Comparison of ENCODE assay signal across 14 mouse cellular contexts in genomic region chr8:61317535-61318136, GRCm38 (mm10).
DNase-seq lines count a peak whose midpoint lies in the region; ATAC-seq and TF ChIP-seq lines count a peak whose summit lies in the region.
"Had no signal": no experiment of that assay in that cellular context is flagged by ENCODE, and none has a peak within 500 bp of the region (broad histone marks: within the 10 kb centered on the region; RNA-seq: fewer than 3 reads in every experiment).

No protein-coding gene starts in this region.

- no peak for ATAC-seq in CD4-positive, CD25-positive, alpha-beta regulatory T cell, adult 4 months
- no peak for ATAC-seq in kidney, embryonic 15.5 days (replicated peaks; ENCODE audit: low FRiP score)
- peak; percentile 28; the same call in 1 of the 2 replicates for ATAC-seq in forebrain, postnatal 0 days
- ATAC-seq in midbrain, embryonic 13.5 days = peak; percentile 84
- ATAC-seq in intestine, embryonic 15.5 days = no peak

- no peak overlapping the region for H3K9ac ChIP-seq in kidney, embryonic 15.5 days
- H3K9ac ChIP-seq in forebrain, postnatal 0 days = no peak overlapping the region
- H3K9ac ChIP-seq in midbrain, embryonic 13.5 days (replicated peaks) = no peak overlapping the region
- H3K9ac ChIP-seq in intestine, embryonic 15.5 days = no peak overlapping the region

- H3K9me3 ChIP-seq in kidney, embryonic 15.5 days (replicated peaks) = no peaks in the 10 kb centered on the region
- H3K9me3 ChIP-seq in forebrain, postnatal 0 days (ENCODE audit: low read length) = no peaks in the 10 kb centered on the region
- H3K9me3 ChIP-seq in midbrain, embryonic 13.5 days = no peaks in the 10 kb centered on the region
- H3K9me3 ChIP-seq in intestine, embryonic 15.5 days = no peaks in the 10 kb centered on the region

- no peaks in the 10 kb centered on the region for H3K27me3 ChIP-seq in kidney, embryonic 15.5 days
- no peaks in the 10 kb centered on the region for H3K27me3 ChIP-seq in forebrain, postnatal 0 days (ENCODE audit: insufficient read depth, low read length)
- no peaks in the 10 kb centered on the region for H3K27me3 ChIP-seq in midbrain, embryonic 13.5 days
- no peaks in the 10 kb centered on the region for H3K27me3 ChIP-seq in intestine, embryonic 15.5 days (replicated peaks)

- WGBS in kidney, embryonic 15.5 days = 87% methylated on average over 6 of the region's 6 CpGs
- 51% methylated on average over 6 of the region's 6 CpGs for WGBS in forebrain, postnatal 0 days
- 52% methylated on average over 6 of the region's 6 CpGs for WGBS in midbrain, embryonic 13.5 days
- 96% methylated on average over 6 of the region's 6 CpGs for WGBS in intestine, embryonic 15.5 days

- TF ChIP-seq CTCF in forebrain, postnatal 0 days (IDR thresholded peaks at IDR 0.05; ENCODE audit: low read depth) = no peak

- H3K4me1 ChIP-seq in kidney, embryonic 15.5 days = peaks cover 35% of the 10 kb centered on the region
- H3K4me1 ChIP-seq in forebrain, postnatal 0 days (ENCODE audit: insufficient read depth) = no peaks in the 10 kb centered on the region
- H3K4me1 ChIP-seq in midbrain, embryonic 13.5 days (replicated peaks) = peaks cover 24% of the 10 kb centered on the region
- no peaks in the 10 kb centered on the region for H3K4me1 ChIP-seq in intestine, embryonic 15.5 days (replicated peaks)

- H3K27ac ChIP-seq in kidney, embryonic 15.5 days = peak overlapping the region; percentile 81
- no peak overlapping the region for H3K27ac ChIP-seq in forebrain, postnatal 0 days (ENCODE audit: low read depth, low read length)
- peak overlapping the region; percentile 76 for H3K27ac ChIP-seq in midbrain, embryonic 13.5 days
- no peak overlapping the region for H3K27ac ChIP-seq in intestine, embryonic 15.5 days
- H3K27ac ChIP-seq: left cerebral cortex, adult 2 months had no signal

- H3K4me2 ChIP-seq in kidney, embryonic 15.5 days = no peak overlapping the region
- H3K4me2 ChIP-seq in forebrain, postnatal 0 days (ENCODE audit: low read depth) = no peak overlapping the region
- H3K4me2 ChIP-seq in midbrain, embryonic 13.5 days (replicated peaks) = no peak overlapping the region
- no peak overlapping the region for H3K4me2 ChIP-seq in intestine, embryonic 15.5 days (replicated peaks)

- H3K36me3 ChIP-seq in kidney, embryonic 15.5 days = no peaks in the 10 kb centered on the region
- no peaks in the 10 kb centered on the region for H3K36me3 ChIP-seq in forebrain, postnatal 0 days (ENCODE audit: insufficient read depth)
- no peaks in the 10 kb centered on the region for H3K36me3 ChIP-seq in midbrain, embryonic 13.5 days
- no peaks in the 10 kb centered on the region for H3K36me3 ChIP-seq in intestine, embryonic 15.5 days

- H3K4me3 ChIP-seq in kidney, embryonic 15.5 days (replicated peaks) = no peak overlapping the region
- no peak overlapping the region for H3K4me3 ChIP-seq in forebrain, postnatal 0 days (ENCODE audit: low read depth, low read length)
- no peak overlapping the region for H3K4me3 ChIP-seq in midbrain, embryonic 13.5 days (replicated peaks)
- H3K4me3 ChIP-seq in intestine, embryonic 15.5 days (replicated peaks) = no peak overlapping the region
- H3K4me3 ChIP-seq: left cerebral cortex, adult 2 months had no signal

- peak; percentile 21 for DNase-seq in CD4-positive, CD25-positive, alpha-beta regulatory T cell, adult 2 months (ENCODE audit: low read depth, low spot score)
- DNase-seq in kidney, postnatal 25 days = no peak
- no peak for DNase-seq in forebrain, postnatal 0 days
- DNase-seq in cerebellum, adult 8-10 months = no peak
- DNase-seq: adrenal gland, postnatal 14 days; cerebellum, adult 11-12 months; gastrocnemius, postnatal 14 days; lung, adult 2 months; thymus, adult 18-20 months had no signal

Comparison
In these comparisons a context has a peak if more than half of its experiments do, and no peak if none do; other contexts are left out.
1. ATAC-seq: peak in forebrain, postnatal 0 days (single experiment) and midbrain, embryonic 13.5 days (single experiment); none in CD4-positive, CD25-positive, alpha-beta regulatory T cell, adult 4 months (single experiment), kidney, embryonic 15.5 days (single experiment) and intestine, embryonic 15.5 days (single experiment).
2. H3K27ac ChIP-seq: peak in kidney, embryonic 15.5 days (single experiment) and midbrain, embryonic 13.5 days (single experiment); none in forebrain, postnatal 0 days (single experiment) and intestine, embryonic 15.5 days (single experiment).